Mouse (Mus musculus): ENCODE measurements around the gene Rnaseh2c. TPM values are rescaled to one million over a fixed set of nuclear protein-coding genes. Genes with fewer than 3 reads are reported as not detected.

Rnaseh2c gene
- polyA plus RNA-seq, 1 experiment = 68.0 TPM

- H3K4me1 ChIP-seq (ENCODE audit: control insufficient read depth, insufficient read depth, insufficient read length, low read length) = peaks cover 9% of the 10 kb centered on the region
- TF ChIP-seq POLR2A (IDR thresholded peaks at IDR 0.05; ENCODE audit: low read depth, low read length) (no peak), CTCF (IDR thresholded peaks at IDR 0.05; ENCODE audit: extremely low read depth, insufficient read length, insufficient replicate concordance, low read depth, low read length) (no peak)
- no peak overlapping the region for H3K4me3 ChIP-seq (ENCODE audit: low read depth, low read length)
- no peaks in the 10 kb centered on the region for H3K27me3 ChIP-seq (ENCODE audit: control insufficient read depth, insufficient read depth, low read length)
- H3K36me3 ChIP-seq (ENCODE audit: control insufficient read depth, insufficient read depth, low read length) = peaks cover 52% of the 10 kb centered on the region
- WGBS = 93% methylated on average over 7 of the region's 7 CpGs
- no peak overlapping the region for H3K27ac ChIP-seq (ENCODE audit: insufficient read depth, low read depth, low read length)
These were observed 3.5 kb downstream of the Rnaseh2c start for GRCm38 (mm10) chr19:5605126-5605525.

DNA sequence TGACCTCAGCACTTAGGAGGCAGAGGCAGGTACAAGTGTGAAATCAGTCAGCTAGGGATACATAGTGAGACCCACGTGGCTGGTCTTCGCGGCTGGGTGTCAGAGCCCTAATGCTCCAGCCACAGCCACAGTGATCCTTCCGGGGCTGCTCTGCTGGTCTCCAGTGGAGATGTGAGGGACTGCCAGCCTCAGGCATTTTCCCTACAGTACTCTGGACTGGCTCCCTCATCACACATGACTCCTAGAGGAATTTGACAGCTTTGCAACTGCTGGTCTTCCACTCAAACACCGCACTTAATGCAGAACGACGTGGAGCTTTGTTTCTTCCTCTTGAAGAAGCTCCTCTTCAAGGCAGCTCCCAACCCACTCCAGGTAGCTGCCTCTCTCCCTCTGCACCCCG lies 4.5 kb downstream of the Rnaseh2c start:
- WGBS = 84% methylated on average over 8 of the region's 8 CpGs
- H3K36me3 ChIP-seq (ENCODE audit: control insufficient read depth, insufficient read depth, low read length) = peaks cover 52% of the 10 kb centered on the region

GRCm38 (mm10) chr19:5607705-5608410 lies 6.2 kb downstream of the Rnaseh2c start:
- 94% methylated on average over 26 of the region's 26 CpGs for WGBS
- H3K36me3 ChIP-seq (ENCODE audit: control insufficient read depth, insufficient read depth, low read length) = peaks cover 52% of the 10 kb centered on the region

More for the DNA sequence above, 4.5 kb downstream of the Rnaseh2c start:
- peaks cover 9% of the 10 kb centered on the region for H3K4me1 ChIP-seq (ENCODE audit: control insufficient read depth, insufficient read depth, insufficient read length, low read length)
- no peak for TF ChIP-seq CTCF (IDR thresholded peaks at IDR 0.05; ENCODE audit: extremely low read depth, insufficient read length, insufficient replicate concordance, low read depth, low read length)
- TF ChIP-seq POLR2A (IDR thresholded peaks at IDR 0.05; ENCODE audit: low read depth, low read length) = no peak
- H3K4me3 ChIP-seq (ENCODE audit: low read depth, low read length) = no peak overlapping the region
- no peak overlapping the region for H3K27ac ChIP-seq (ENCODE audit: insufficient read depth, low read depth, low read length)
- no peaks in the 10 kb centered on the region for H3K27me3 ChIP-seq (ENCODE audit: control insufficient read depth, insufficient read depth, low read length)

GRCm38 (mm10) chr19:5608707-5609106 lies 7.0 kb downstream of the Rnaseh2c start:
- Histone ChIP-seq H3K36me3 (ENCODE audit: control insufficient read depth, insufficient read depth, low read length) (peaks cover 45% of the 10 kb centered on the region), H3K4me1 (ENCODE audit: control insufficient read depth, insufficient read depth, insufficient read length, low read length) (no peaks in the 10 kb centered on the region; the same call in none of the 2 replicates), H3K27ac (ENCODE audit: insufficient read depth, low read depth, low read length) (no peak overlapping the region), H3K27me3 (ENCODE audit: control insufficient read depth, insufficient read depth, low read length) (no peaks in the 10 kb centered on the region), H3K4me3 (ENCODE audit: low read depth, low read length) (no peak overlapping the region)
- 94% methylated on average over 13 of the region's 13 CpGs for WGBS
- TF ChIP-seq POLR2A (IDR thresholded peaks at IDR 0.05; ENCODE audit: low read depth, low read length) (no peak), CTCF (IDR thresholded peaks at IDR 0.05; ENCODE audit: extremely low read depth, insufficient read length, insufficient replicate concordance, low read depth, low read length) (no peak)

More at GRCm38 (mm10) chr19:5607705-5608410, 6.2 kb downstream of the Rnaseh2c start:
- Histone ChIP-seq H3K4me1 (ENCODE audit: control insufficient read depth, insufficient read depth, insufficient read length, low read length) (peaks cover 5% of the 10 kb centered on the region), H3K27ac (ENCODE audit: insufficient read depth, low read depth, low read length) (no peak overlapping the region), H3K4me3 (ENCODE audit: low read depth, low read length) (no peak overlapping the region), H3K27me3 (ENCODE audit: control insufficient read depth, insufficient read depth, low read length) (no peaks in the 10 kb centered on the region)
- TF ChIP-seq CTCF (IDR thresholded peaks at IDR 0.05; ENCODE audit: extremely low read depth, insufficient read length, insufficient replicate concordance, low read depth, low read length) (no peak), POLR2A (IDR thresholded peaks at IDR 0.05; ENCODE audit: low read depth, low read length) (no peak)

DNA sequence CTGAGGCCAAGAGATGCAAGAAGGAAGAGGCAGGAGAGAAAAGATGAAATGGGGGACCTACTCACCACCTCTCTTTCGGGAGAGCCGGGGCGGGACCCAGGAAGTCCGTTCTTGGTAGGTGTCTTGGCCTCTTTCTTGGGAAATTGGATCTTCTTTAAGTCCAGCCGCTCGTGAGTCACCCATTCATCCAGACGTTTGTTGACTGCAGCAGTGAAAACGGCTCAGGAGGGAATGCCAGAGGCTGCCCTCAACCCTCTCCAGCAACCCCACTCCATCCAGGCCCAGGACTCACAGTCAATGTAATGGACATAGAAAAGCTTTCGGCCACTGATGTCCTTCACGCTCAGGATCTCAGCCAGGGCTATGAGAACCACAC lies 7.5 kb downstream of the Rnaseh2c start:
- WGBS = 44% methylated on average over 10 of the region's 10 CpGs
- Histone ChIP-seq H3K27me3 (ENCODE audit: control insufficient read depth, insufficient read depth, low read length) (no peaks in the 10 kb centered on the region), H3K4me3 (ENCODE audit: low read depth, low read length) (peak overlapping the region; percentile 84), H3K27ac (ENCODE audit: insufficient read depth, low read depth, low read length) (peak overlapping the region; percentile 18; the same call in 1 of the 2 replicates), H3K36me3 (ENCODE audit: control insufficient read depth, insufficient read depth, low read length) (peaks cover 41% of the 10 kb centered on the region), H3K4me1 (ENCODE audit: control insufficient read depth, insufficient read depth, insufficient read length, low read length) (no peaks in the 10 kb centered on the region; the same call in 1 of the 2 replicates)
- no peak for TF ChIP-seq POLR2A (IDR thresholded peaks at IDR 0.05; ENCODE audit: low read depth, low read length)
- TF ChIP-seq CTCF (IDR thresholded peaks at IDR 0.05; ENCODE audit: extremely low read depth, insufficient read length, insufficient replicate concordance, low read depth, low read length) = no peak

DNA sequence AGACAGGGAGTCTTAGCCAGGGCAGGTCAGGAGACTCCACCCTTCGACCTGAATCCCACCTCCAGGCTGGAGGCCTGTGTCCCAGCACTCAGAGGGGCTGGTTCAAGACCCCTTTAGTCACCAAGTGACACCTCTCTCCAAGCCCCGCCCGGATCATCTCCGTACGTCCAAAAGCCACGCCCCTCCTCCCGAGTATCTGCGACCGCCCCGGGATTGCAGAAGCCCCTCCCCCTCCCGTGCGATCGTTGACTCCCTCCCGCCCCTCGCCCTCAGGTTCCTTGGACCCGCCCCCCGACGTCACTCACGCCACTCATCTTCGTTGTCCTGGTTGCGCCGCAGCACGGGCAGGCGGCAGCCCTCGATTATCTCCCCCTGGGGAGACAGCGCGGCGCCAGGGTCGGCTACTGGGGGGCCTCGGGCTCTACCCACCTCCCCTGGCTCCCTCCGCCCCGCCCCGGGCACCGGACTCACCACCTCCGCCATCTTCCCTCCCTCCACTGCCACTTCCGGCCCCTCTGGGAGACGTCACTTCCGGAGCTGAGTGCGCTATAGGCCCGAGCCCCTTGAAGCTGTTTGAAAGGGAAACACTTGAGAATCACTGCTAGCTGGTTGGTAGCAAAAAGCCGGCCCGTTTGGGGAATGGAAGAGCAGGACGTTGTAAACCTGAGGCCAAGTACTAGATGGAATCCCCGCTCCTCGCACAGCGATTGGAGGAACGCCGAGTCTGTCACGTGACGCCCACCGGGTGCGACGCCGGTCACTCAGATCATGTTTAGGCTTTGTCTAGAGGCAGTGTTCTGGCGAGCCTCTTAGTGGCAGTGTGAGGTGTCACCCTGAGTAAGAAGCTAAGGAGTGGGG lies 8.1 kb downstream of the Rnaseh2c start, which contains the start of gene Kat5:
Kat5 (minus strand) TSS at position 691 of the 858 bp plus-strand sequence.
- H3K27ac ChIP-seq (ENCODE audit: insufficient read depth, low read depth, low read length) = peak within 1 kb of the TSS; percentile 88
- 1% methylated on average over 55 of the region's 55 CpGs for WGBS
- TF ChIP-seq CTCF (IDR thresholded peaks at IDR 0.05; ENCODE audit: extremely low read depth, insufficient read length, insufficient replicate concordance, low read depth, low read length) = no peak; the same call in 1 of the 2 replicates
- peak; percentile 76 for TF ChIP-seq POLR2A (IDR thresholded peaks at IDR 0.05; ENCODE audit: low read depth, low read length)
- no peaks in the 10 kb centered on the region; the same call in 1 of the 2 replicates for H3K4me1 ChIP-seq (ENCODE audit: control insufficient read depth, insufficient read depth, insufficient read length, low read length)
- H3K27me3 ChIP-seq (ENCODE audit: control insufficient read depth, insufficient read depth, low read length) = no peaks in the 10 kb centered on the region
- H3K4me3 ChIP-seq (ENCODE audit: low read depth, low read length) = peak within 1 kb of the TSS; percentile 84
- peaks cover 35% of the 10 kb centered on the region for H3K36me3 ChIP-seq (ENCODE audit: control insufficient read depth, insufficient read depth, low read length)

DNA sequence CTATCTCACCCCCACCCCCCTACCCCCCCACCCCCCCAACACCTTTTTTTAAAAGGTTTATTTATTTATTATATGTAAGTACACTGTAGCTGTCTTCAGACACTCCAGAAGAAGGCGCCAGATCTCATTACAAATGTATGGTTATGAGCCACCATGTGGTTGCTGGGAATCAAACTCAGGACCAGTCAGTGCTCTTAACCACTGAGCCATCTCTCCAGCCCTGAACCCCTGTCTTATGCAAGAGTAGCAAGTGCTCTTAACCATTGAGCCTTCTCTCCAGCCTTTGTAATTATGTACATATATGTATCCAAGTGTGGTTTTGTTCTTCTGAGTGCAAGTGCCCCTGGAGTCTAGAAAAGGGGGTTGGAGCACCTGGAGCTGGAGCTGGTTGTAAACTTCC lies 10.3 kb downstream of the Rnaseh2c start:
- 94% methylated on average over 1 of the region's 1 CpGs for WGBS
- H3K4me3 ChIP-seq (ENCODE audit: low read depth, low read length) = no peak overlapping the region
- no peak for TF ChIP-seq POLR2A (IDR thresholded peaks at IDR 0.05; ENCODE audit: low read depth, low read length)
- TF ChIP-seq CTCF (IDR thresholded peaks at IDR 0.05; ENCODE audit: extremely low read depth, insufficient read length, insufficient replicate concordance, low read depth, low read length) = no peak

More for the DNA sequence above, 10.3 kb downstream of the Rnaseh2c start:
- Histone ChIP-seq H3K27me3 (ENCODE audit: control insufficient read depth, insufficient read depth, low read length) (no peaks in the 10 kb centered on the region), H3K27ac (ENCODE audit: insufficient read depth, low read depth, low read length) (no peak overlapping the region), H3K4me1 (ENCODE audit: control insufficient read depth, insufficient read depth, insufficient read length, low read length) (no peaks in the 10 kb centered on the region; the same call in 1 of the 2 replicates), H3K36me3 (ENCODE audit: control insufficient read depth, insufficient read depth, low read length) (peaks cover 17% of the 10 kb centered on the region)
